Mouse (Mus musculus) neural tube, embryonic 10.5 days (tissue): ENCODE data around the gene Ttc23l.
A peak's percentile ranks its signal among the peaks of the same experiment; 100 is the strongest.
"Not testable (repeated sequence)": the region's sequence is repeated elsewhere in the genome, so short reads cannot be mapped to it uniquely, and the experiment has no call there.

Experiments
- DNase-seq: peaks from one replicate; pipeline ENCODE4 v3.0.0-alpha.2; 2017; ENCODE audit warnings: low spot score; ENCODE audit errors: extremely low spot score

Ttc23l gene

GRCm38 (mm10) chr15:10525896-10526295 lies 32.6 kb downstream of the Ttc23l start:
- no peak for DNase-seq

GRCm38 (mm10) chr15:10515166-10515565 lies 43.3 kb downstream of the Ttc23l start:
- DNase-seq = no peak

- no peak for DNase-seq
Measured at GRCm38 (mm10) chr15:10506099-10506498, 52.4 kb downstream of the Ttc23l start.

GRCm38 (mm10) chr15:10500838-10501719 lies 57.4 kb downstream of the Ttc23l start:
- peak; percentile 63 for DNase-seq

GRCm38 (mm10) chr15:10500035-10500434 lies 58.4 kb downstream of the Ttc23l start:
- DNase-seq = no peak

- no peak for DNase-seq
Measured at GRCm38 (mm10) chr15:10499593-10499992, 58.9 kb downstream of the Ttc23l start.

- DNase-seq = not testable (repeated sequence)
Measured at GRCm38 (mm10) chr15:10496696-10497095, 61.8 kb downstream of the Ttc23l start.

- no peak for DNase-seq
Measured at GRCm38 (mm10) chr15:10495944-10496343, 62.5 kb downstream of the Ttc23l start.

GRCm38 (mm10) chr15:10490101-10490500 lies 68.4 kb downstream of the Ttc23l start:
- DNase-seq = no peak

- DNase-seq = no peak
Measured at GRCm38 (mm10) chr15:10487246-10487645, 71.2 kb downstream of the Ttc23l start.

- no peak for DNase-seq
Measured at GRCm38 (mm10) chr15:10486365-10486839, 72.1 kb downstream of the Ttc23l start.

GRCm38 (mm10) chr15:10485484-10486364 lies 72.7 kb downstream of the Ttc23l start, which contains the start of the genes Brix1 and Rad1:
Gene Brix1 (minus strand): TSS chr15:10485947.
Gene Rad1 (plus strand): TSS chr15:10486018.
- peak; percentile 94 for DNase-seq

GRCm38 (mm10) chr15:10470941-10471340 lies 87.5 kb downstream of the Ttc23l start:
- DNase-seq = no peak

GRCm38 (mm10) chr15:10470151-10470831 lies 88.2 kb downstream of the Ttc23l start, which contains the start of gene Dnajc21:
Gene Dnajc21 (minus strand): TSS chr15:10470516.
- DNase-seq = peak; percentile 86

- peak; percentile 72 for DNase-seq
Measured at GRCm38 (mm10) chr15:10469641-10470150, 88.8 kb downstream of the Ttc23l start.

- DNase-seq = no peak
Measured at GRCm38 (mm10) chr15:10468761-10469160, 89.7 kb downstream of the Ttc23l start.

GRCm38 (mm10) chr15:10464678-10465077 lies 93.8 kb downstream of the Ttc23l start:
- no peak for DNase-seq

- DNase-seq = no peak
Measured at GRCm38 (mm10) chr15:10463555-10463954, 94.9 kb downstream of the Ttc23l start.

GRCm38 (mm10) chr15:10460986-10461385 lies 97.5 kb downstream of the Ttc23l start:
- no peak for DNase-seq
